Mouse (Mus musculus): ENCODE results near the gene Csnk1e.
A peak's percentile ranks its signal among the peaks of the same experiment; 100 is the strongest.

GRCm38 (mm10) chr15:79473042-79473441 is 17.7 kb upstream of the Csnk1e start:
- TF ChIP-seq CTCF (IDR thresholded peaks at IDR 0.05; ENCODE audit: low read depth), result peak; percentile 36
- no peak for TF ChIP-seq EP300 (IDR thresholded peaks at IDR 0.05; ENCODE audit: low read depth)
